Mouse (Mus musculus) liver, embryonic 11.5 days (tissue): ENCODE measurements at regions not wholly inside any gene's neighbourhood (a gene's known extent, or its start where the extent isn't known, plus 50 kb on each side); places are given as distances from the start of the nearest gene placed in this dataset.
A peak's percentile ranks its signal among the peaks of the same experiment; 100 is the strongest.
"Not testable (repeated sequence)": the region's sequence is repeated elsewhere in the genome, so short reads cannot be mapped to it uniquely, and the experiment has no call there.

Experiments
- ATAC-seq: fragments of 200-750 bp; cut with Nextera tagmentation; replicated peaks from 2 replicates; pipeline ENCODE4 v1.8.0; 2017; ENCODE audit warnings: moderate number of reproducible peaks, mild to moderate bottlenecking, moderate TSS enrichment, moderate library complexity; ENCODE audit not compliant: low FRiP score
- DNase-seq: peaks from one replicate; pipeline ENCODE4 v3.0.0-alpha.2; 2017; ENCODE audit warnings: low spot score
- H3K27ac ChIP-seq: fragments of 300-500 bp; sonication (generic); 2 replicates; pipeline ENCODE4 v1.5.1; 2014; ENCODE audit warnings: mild to moderate bottlenecking, low read depth, low read length, control low read depth
- H3K27me3 ChIP-seq: fragments of 300-500 bp; sonication (generic); replicated peaks from 2 replicates; pipeline ENCODE4 v1.6.1; 2014; ENCODE audit warnings: low read length, mixed read lengths; ENCODE audit not compliant: control insufficient read depth, insufficient read depth
- H3K36me3 ChIP-seq: fragments of 300-500 bp; sonication (generic); 2 replicates; pipeline ENCODE4 v1.6.1; 2014; ENCODE audit warnings: mild to moderate bottlenecking, low read length, moderate library complexity, mixed read lengths; ENCODE audit not compliant: control insufficient read depth, insufficient read depth
- H3K4me1 ChIP-seq: fragments of 300-500 bp; sonication (generic); replicated peaks from 2 replicates; pipeline ENCODE4 v1.6.1; 2014; ENCODE audit warnings: low read length, mixed read lengths; ENCODE audit not compliant: control insufficient read depth, insufficient read depth
- H3K4me2 ChIP-seq: fragments of 300-500 bp; sonication (generic); 2 replicates; pipeline ENCODE4 v1.6.1; 2014; ENCODE audit warnings: mild to moderate bottlenecking, control low read depth, moderate library complexity
- H3K4me3 ChIP-seq: fragments of 300-500 bp; sonication (generic); 2 replicates; pipeline ENCODE4 v1.5.1; 2014; ENCODE audit warnings: low read depth, low read length, control low read depth
- H3K9ac ChIP-seq: fragments of 300-500 bp; sonication (generic); 2 replicates; pipeline ENCODE4 v1.6.1; 2014; ENCODE audit warnings: low read depth, low read length, control low read depth
- H3K9me3 ChIP-seq: fragments of 300-500 bp; sonication (generic); 2 replicates; pipeline ENCODE4 v1.6.1; 2016; ENCODE audit warnings: low read length, inconsistent platforms, mixed read lengths; ENCODE audit not compliant: control insufficient read depth
- WGBS: fragments of 180-500 bp; shearing (Covaris S2); extraction: QIAGEN DNeasy Blood & Tissue Kit; methylation state at CpG from one replicate; pipeline ENCODE4 v1.1.7; 2014; 5-methylcytosine and 5-hydroxymethylcytosine counted together

DNA sequence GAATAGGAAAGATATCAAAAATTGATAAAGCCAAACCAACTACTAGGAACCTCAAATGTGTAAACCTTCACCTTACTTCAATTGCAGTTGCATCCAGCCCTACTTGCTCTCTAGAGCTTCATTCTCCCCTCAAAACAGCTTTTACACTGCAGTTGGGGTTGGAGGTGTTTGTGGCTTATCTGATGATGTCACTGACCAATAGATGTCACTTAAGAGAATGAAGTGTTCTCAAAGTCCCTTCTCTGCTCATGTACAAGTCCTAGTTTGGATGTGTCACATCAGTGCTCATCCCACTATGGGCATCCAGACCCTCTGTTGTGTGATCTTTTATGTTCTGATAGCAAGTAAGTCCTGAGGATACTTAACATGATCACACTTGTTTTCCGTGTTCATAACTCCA is 105.6 kb upstream of the 2210010C04Rik start:
- Histone ChIP-seq H3K36me3 (no peaks in the 10 kb centered on the region), H3K27me3 (no peaks in the 10 kb centered on the region), H3K9me3 (no peaks in the 10 kb centered on the region), H3K4me3 (no peak overlapping the region), H3K9ac (no peak overlapping the region), H3K27ac (no peak overlapping the region), H3K4me2 (no peak overlapping the region), H3K4me1 (no peaks in the 10 kb centered on the region)
- ATAC-seq (no peak), DNase-seq (no peak)
- 95% methylated on average over 1 of the region's 1 CpGs for WGBS

GRCm38 (mm10) chr6:41137401-41137777 is 102.1 kb upstream of the 2210010C04Rik start:
- not testable (repeated sequence) for ATAC-seq, H3K4me3 ChIP-seq, H3K36me3 ChIP-seq, H3K27ac ChIP-seq, H3K4me1 ChIP-seq, H3K9me3 ChIP-seq, H3K4me2 ChIP-seq, DNase-seq, H3K27me3 ChIP-seq, H3K9ac ChIP-seq
- 42% methylated on average over 2 of the region's 2 CpGs for WGBS

DNA sequence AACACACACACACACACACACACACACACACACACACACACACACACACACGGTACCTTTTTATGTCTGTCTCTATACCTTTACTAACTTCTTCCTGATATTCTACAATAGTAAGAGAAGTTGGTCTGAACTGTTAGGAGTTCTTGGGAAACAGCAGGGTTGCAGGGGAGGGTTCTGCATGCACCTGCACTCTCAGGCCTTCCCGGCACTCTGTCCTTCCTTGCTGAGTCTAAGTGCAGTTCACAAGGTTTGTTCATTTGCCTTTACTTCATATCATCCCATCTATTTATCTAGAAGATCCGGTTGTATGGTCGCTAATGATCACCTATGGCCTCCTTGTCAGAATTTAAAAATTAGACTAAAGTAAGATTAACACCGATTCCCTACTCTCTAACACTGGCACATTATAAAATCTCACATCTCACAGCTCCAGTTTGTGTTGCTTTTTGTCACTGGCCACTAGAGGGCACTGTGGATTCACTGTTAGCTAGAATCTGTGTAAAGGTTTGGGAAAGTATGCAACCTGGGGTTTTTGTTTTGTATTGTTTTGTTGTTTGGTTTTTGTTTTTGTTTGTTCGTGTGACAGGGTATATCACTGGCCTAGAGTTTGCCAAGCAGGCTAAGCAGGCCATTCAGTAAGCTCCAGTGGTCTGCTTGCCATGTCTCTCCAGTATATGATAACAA is 101.5 kb upstream of the 2210010C04Rik start:
- Histone ChIP-seq H3K9ac (no peak overlapping the region), H3K4me2 (no peak overlapping the region), H3K36me3 (no peaks in the 10 kb centered on the region), H3K9me3 (no peaks in the 10 kb centered on the region), H3K4me3 (no peak overlapping the region), H3K27ac (no peak overlapping the region), H3K4me1 (no peaks in the 10 kb centered on the region), H3K27me3 (no peaks in the 10 kb centered on the region)
- DNase-seq (no peak), ATAC-seq (peak; percentile 48; the same call in 1 of the 2 replicates)
- WGBS: 33% methylated on average over 6 of the region's 6 CpGs

DNA sequence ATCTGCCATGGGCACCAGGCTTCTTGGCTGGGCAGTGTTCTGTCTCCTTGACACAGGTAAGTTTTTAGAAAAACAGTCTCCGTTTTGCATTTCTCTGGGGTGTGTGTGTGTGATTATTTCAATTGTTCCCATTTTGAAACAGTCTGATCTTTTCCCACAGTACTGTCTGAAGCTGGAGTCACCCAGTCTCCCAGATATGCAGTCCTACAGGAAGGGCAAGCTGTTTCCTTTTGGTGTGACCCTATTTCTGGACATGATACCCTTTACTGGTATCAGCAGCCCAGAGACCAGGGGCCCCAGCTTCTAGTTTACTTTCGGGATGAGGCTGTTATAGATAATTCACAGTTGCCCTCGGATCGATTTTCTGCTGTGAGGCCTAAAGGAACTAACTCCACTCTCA is 99.9 kb upstream of the 2210010C04Rik start:
- no peak for DNase-seq
- no peaks in the 10 kb centered on the region for H3K4me1 ChIP-seq
- H3K4me3 ChIP-seq: no peak overlapping the region
- no peaks in the 10 kb centered on the region for H3K27me3 ChIP-seq
- peak overlapping the region; percentile 45 for H3K27ac ChIP-seq
- peak; percentile 67 for ATAC-seq
- 24% methylated on average over 4 of the region's 4 CpGs for WGBS
- H3K9ac ChIP-seq: no peak overlapping the region
- H3K9me3 ChIP-seq: no peaks in the 10 kb centered on the region
- no peaks in the 10 kb centered on the region for H3K36me3 ChIP-seq
- no peak overlapping the region for H3K4me2 ChIP-seq

DNA sequence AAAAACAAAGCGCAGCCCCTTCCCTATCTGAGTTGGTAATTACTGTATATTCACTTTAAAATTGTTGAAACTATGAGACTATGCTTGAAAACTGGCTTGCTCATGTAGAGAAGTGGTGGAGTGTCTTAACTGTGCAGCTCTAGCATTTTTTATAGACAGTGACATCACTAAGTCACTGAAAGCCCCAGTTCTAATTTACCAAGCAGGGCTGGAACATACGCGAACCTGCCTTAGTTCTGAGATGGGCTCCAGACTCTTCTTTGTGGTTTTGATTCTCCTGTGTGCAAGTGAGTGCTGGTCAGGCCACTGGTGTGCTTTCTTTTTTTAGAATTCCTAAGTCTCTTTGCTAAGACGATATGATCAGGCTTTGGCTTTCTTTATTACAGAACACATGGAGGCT is 94.6 kb upstream of the 2210010C04Rik start:
- Histone ChIP-seq H3K4me3 (no peak overlapping the region), H3K27me3 (no peaks in the 10 kb centered on the region), H3K27ac (no peak overlapping the region), H3K4me2 (no peak overlapping the region), H3K4me1 (no peaks in the 10 kb centered on the region), H3K9me3 (no peaks in the 10 kb centered on the region), H3K36me3 (no peaks in the 10 kb centered on the region), H3K9ac (no peak overlapping the region)
- ATAC-seq: no peak
- WGBS: 62% methylated on average over 4 of the region's 4 CpGs
- no peak for DNase-seq

DNA sequence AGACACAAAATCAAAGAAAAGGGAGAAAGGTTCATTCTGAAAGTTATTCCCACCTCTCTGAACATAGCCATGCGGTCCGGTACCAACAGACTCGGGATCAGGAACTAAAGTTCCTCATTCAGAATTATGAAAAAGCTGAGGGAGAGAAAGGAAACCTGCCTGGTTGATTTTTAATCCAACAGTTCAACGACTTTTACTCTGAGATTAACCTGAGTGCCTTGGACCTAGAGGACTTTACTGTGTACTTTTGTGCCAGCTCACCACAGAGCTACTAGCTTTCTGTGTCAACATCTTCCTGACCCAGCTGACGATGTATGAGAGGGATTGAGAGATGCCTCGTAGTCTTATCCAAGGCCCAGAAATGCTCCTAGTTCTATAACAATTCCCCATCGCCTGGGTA is 92.5 kb upstream of the 2210010C04Rik start:
- H3K9me3 ChIP-seq: no peaks in the 10 kb centered on the region
- no peak overlapping the region for H3K27ac ChIP-seq
- no peaks in the 10 kb centered on the region for H3K4me1 ChIP-seq
- H3K27me3 ChIP-seq: no peaks in the 10 kb centered on the region
- H3K36me3 ChIP-seq: no peaks in the 10 kb centered on the region
- H3K4me3 ChIP-seq: no peak overlapping the region
- no peak for DNase-seq
- no peak overlapping the region for H3K9ac ChIP-seq
- no peak overlapping the region for H3K4me2 ChIP-seq
- 78% methylated on average over 7 of the region's 7 CpGs for WGBS
- ATAC-seq: no peak

- H3K4me1 ChIP-seq: no peaks in the 10 kb centered on the region
- no peak overlapping the region for H3K4me3 ChIP-seq
- no peak for ATAC-seq
- H3K4me2 ChIP-seq: no peak overlapping the region
- H3K27ac ChIP-seq: no peak overlapping the region
- no peak overlapping the region for H3K9ac ChIP-seq
- H3K9me3 ChIP-seq: no peaks in the 10 kb centered on the region
- H3K36me3 ChIP-seq: no peaks in the 10 kb centered on the region
- H3K27me3 ChIP-seq: no peaks in the 10 kb centered on the region
- DNase-seq: no peak
Observed at GRCm38 (mm10) chr6:41126855-41127254, 91.5 kb upstream of the 2210010C04Rik start.

- Histone ChIP-seq H3K4me3 (no peak overlapping the region), H3K9ac (no peak overlapping the region), H3K27ac (no peak overlapping the region), H3K4me2 (no peak overlapping the region), H3K9me3 (no peaks in the 10 kb centered on the region), H3K4me1 (peaks cover 7% of the 10 kb centered on the region), H3K36me3 (no peaks in the 10 kb centered on the region), H3K27me3 (no peaks in the 10 kb centered on the region)
- WGBS: 85% methylated on average over 3 of the region's 3 CpGs
- no peak for DNase-seq
- ATAC-seq: no peak
Observed at GRCm38 (mm10) chr6:41121641-41122040, 86.3 kb upstream of the 2210010C04Rik start.

GRCm38 (mm10) chr6:41119176-41119575 is 83.9 kb upstream of the 2210010C04Rik start:
- H3K27me3 ChIP-seq: no peaks in the 10 kb centered on the region
- no peak; the same call in 1 of the 2 replicates for ATAC-seq
- DNase-seq: no peak
- H3K27ac ChIP-seq: no peak overlapping the region; the same call in 1 of the 2 replicates
- H3K4me1 ChIP-seq: peaks cover 7% of the 10 kb centered on the region
- 68% methylated on average over 2 of the region's 2 CpGs for WGBS
- no peaks in the 10 kb centered on the region for H3K9me3 ChIP-seq
- no peak overlapping the region for H3K4me2 ChIP-seq
- no peak overlapping the region for H3K9ac ChIP-seq
- H3K36me3 ChIP-seq: no peaks in the 10 kb centered on the region
- H3K4me3 ChIP-seq: no peak overlapping the region
